Mouse (Mus musculus) lung, postnatal 14 days (tissue): ENCODE measurements at regions not wholly inside any gene's neighbourhood (a gene's known extent, or its start where the extent isn't known, plus 50 kb on each side); places are given as distances from the start of the nearest gene placed in this dataset.
"Not testable (repeated sequence)": the region's sequence is repeated elsewhere in the genome, so short reads cannot be mapped to it uniquely, and the experiment has no call there.

Experiments
- DNase-seq: peaks from one replicate; pipeline ENCODE4 v3.0.0; 2021

- DNase-seq, result no peak
These were observed 846.1 kb downstream of the Car8 start for GRCm38 (mm10) chr4:7392696-7393095.

- DNase-seq, result peak; percentile 10
These were observed 847.2 kb downstream of the Car8 start for GRCm38 (mm10) chr4:7391596-7391995.

GRCm38 (mm10) chr4:7385069-7385468 is 853.8 kb downstream of the Car8 start:
- no peak for DNase-seq

- DNase-seq, result no peak
These were observed 858.8 kb downstream of the Car8 start for GRCm38 (mm10) chr4:7379996-7380395.

- DNase-seq, result no peak
These were observed 874.4 kb downstream of the Car8 start for GRCm38 (mm10) chr4:7364238-7365040.

- no peak for DNase-seq
These were observed 875.3 kb downstream of the Car8 start for GRCm38 (mm10) chr4:7363508-7363907.

- no peak for DNase-seq
These were observed 882.6 kb downstream of the Car8 start for GRCm38 (mm10) chr4:7356202-7356601.

- no peak for DNase-seq
These were observed 891.5 kb downstream of the Car8 start for GRCm38 (mm10) chr4:7347317-7347716.

- DNase-seq, result no peak
These were observed 897.7 kb downstream of the Car8 start for GRCm38 (mm10) chr4:7341159-7341558.

GRCm38 (mm10) chr4:7314261-7314660 is 924.6 kb downstream of the Car8 start:
- no peak for DNase-seq

GRCm38 (mm10) chr4:7313219-7313618 is 925.6 kb downstream of the Car8 start:
- no peak for DNase-seq

GRCm38 (mm10) chr4:7312160-7312559 is 926.7 kb downstream of the Car8 start:
- DNase-seq, result no peak

- no peak for DNase-seq
These were observed 969.8 kb downstream of the Car8 start for GRCm38 (mm10) chr4:7269047-7269446.

- no peak for DNase-seq
These were observed 982.4 kb downstream of the Car8 start for GRCm38 (mm10) chr4:7256486-7256885.

- no peak for DNase-seq
These were observed 985.2 kb downstream of the Car8 start for GRCm38 (mm10) chr4:7253616-7254015.

- DNase-seq, result no peak
These were observed 987.2 kb downstream of the Car8 start for GRCm38 (mm10) chr4:7251641-7252040.

- DNase-seq, result no peak
These were observed 991.0 kb downstream of the Car8 start for GRCm38 (mm10) chr4:7247816-7248215.

- DNase-seq, result no peak
These were observed 991.6 kb downstream of the Car8 start for GRCm38 (mm10) chr4:7247244-7247643.

- DNase-seq, result no peak
These were observed 992.0 kb downstream of the Car8 start for GRCm38 (mm10) chr4:7246828-7247227.

- DNase-seq, result no peak
These were observed 993.2 kb downstream of the Car8 start for GRCm38 (mm10) chr4:7245653-7246052.

- DNase-seq, result no peak
These were observed 1001.0 kb downstream of the Car8 start for GRCm38 (mm10) chr4:7237848-7238247.

GRCm38 (mm10) chr4:7234537-7234936 is 1004.3 kb downstream of the Car8 start:
- DNase-seq, result not testable (repeated sequence)

GRCm38 (mm10) chr4:7228980-7229379 is 1009.9 kb downstream of the Car8 start:
- DNase-seq, result no peak

- no peak for DNase-seq
These were observed 1015.9 kb downstream of the Car8 start for GRCm38 (mm10) chr4:7222922-7223321.

GRCm38 (mm10) chr4:7220426-7220825 is 1018.4 kb downstream of the Car8 start:
- DNase-seq, result no peak
